Mouse (Mus musculus): Measurements from ENCODE around the gene Apol7a. TPM values are rescaled to one million over a fixed set of nuclear protein-coding genes. Genes with fewer than 3 reads are reported as not detected.

The Apol7a gene
- polyA plus RNA-seq, 1 experiment, result not detected

- TF ChIP-seq CTCF (IDR thresholded peaks at IDR 0.05; ENCODE audit: borderline replicate concordance, extremely low read depth, insufficient read depth, insufficient read length), result no peak
- no peak for DNase-seq (ENCODE audit: low read depth)
Measured at GRCm38 (mm10) chr15:77338924-77339429, 59.9 kb downstream of the Apol7a start.

GRCm38 (mm10) chr15:77338451-77338850 is 60.5 kb downstream of the Apol7a start:
- no peak for TF ChIP-seq POLR2A (IDR thresholded peaks at IDR 0.05; ENCODE audit: borderline replicate concordance, extremely low read depth, insufficient read depth, insufficient read length, poor library complexity, severe bottlenecking)
- no peak for DNase-seq (ENCODE audit: low read depth)

Other genes with a start within 250 kb of the Apol7a start
- 315 and 367 TPM in 2 replicates for gene Rbfox2, start 92.1 kb downstream of the Apol7a start, polyA plus RNA-seq (2012; rRNA removed)
- 0.23 TPM in 1 of 2 replicates, not detected in the other for gene Apol9a, start 12.0 kb upstream of the Apol7a start, polyA plus RNA-seq (2012; rRNA removed)
- not detected in 2 replicates for gene Apol7b, start 48.4 kb upstream of the Apol7a start, polyA plus RNA-seq (2012; rRNA removed)
- not detected in 2 replicates for gene Apol10a, start 77.9 kb upstream of the Apol7a start, polyA plus RNA-seq (2012; rRNA removed)
- gene Apol11a, start 109.2 kb upstream of the Apol7a start, polyA plus RNA-seq (2012; rRNA removed), result not detected in 2 replicates
- not detected in 2 replicates for gene Apol7c, start 134.2 kb upstream of the Apol7a start, polyA plus RNA-seq (2012; rRNA removed)
- not detected in 2 replicates for gene 1700025B11Rik, start 162.8 kb upstream of the Apol7a start, polyA plus RNA-seq (2012; rRNA removed)
- gene Apol10b, start 197.0 kb upstream of the Apol7a start, polyA plus RNA-seq (2012; rRNA removed), result 0.14 TPM in 1 of 2 replicates, not detected in the other
- not detected in 2 replicates for gene Gm36245, start 200.1 kb upstream of the Apol7a start, polyA plus RNA-seq (2012; rRNA removed)
- gene Apol11b, start 244.2 kb upstream of the Apol7a start, polyA plus RNA-seq (2012; rRNA removed), result not detected in 2 replicates

All from brain, embryonic 14.5 days (tissue).